Mouse (Mus musculus) left cerebral cortex, postnatal 25 days (tissue): Measurements from ENCODE around the gene Cntn4. TPM values are rescaled to one million over a fixed set of nuclear protein-coding genes. Genes with fewer than 3 reads are reported as not detected.

Experiments used
- DNase-seq, 2 experiments: peaks; one replicate each; pipeline ENCODE4 v3.0.0; 2022; ENCODE audit warnings: low spot score in 2 of 2, mixed read lengths in 1 of 2
- intact Hi-C: fragments of 180-260 bp; cut with DNase I; formaldehyde crosslinking; loops from one replicate; pipeline ENCODE4 v1.15.1; 2025
- total RNA-seq, 2 experiments: library from RNA; stranded (reverse); gene quantifications; 2 replicates each; pipeline ENCODE4 v1.2.3; 2021

Gene Cntn4
- total RNA-seq, 2 experiments from 2014 or later, result 48.1 to 59.1 TPM

- DNase-seq, result no peak
- intact Hi-C loops, result no loop called here
Observed at GRCm38 (mm10) chr6:106048878-106049277, 371.4 kb downstream of the Cntn4 start.

- DNase-seq, result peak; percentile 21 to 53
- intact Hi-C loops, result no loop called here
Observed at GRCm38 (mm10) chr6:106056123-106056522, 378.7 kb downstream of the Cntn4 start.

GRCm38 (mm10) chr6:106078071-106078603 is 400.7 kb downstream of the Cntn4 start:
- intact Hi-C loops, result no loop called here
- DNase-seq, result no peak

GRCm38 (mm10) chr6:106078629-106079028 is 401.2 kb downstream of the Cntn4 start:
- intact Hi-C loops, result no loop called here
- DNase-seq, result no peak

GRCm38 (mm10) chr6:106097856-106098255 is 420.4 kb downstream of the Cntn4 start:
- no peak for DNase-seq
- intact Hi-C loops, result no loop called here

GRCm38 (mm10) chr6:106118523-106119081 is 441.1 kb downstream of the Cntn4 start:
- DNase-seq, result peak; percentile 68 to 75
- intact Hi-C loops, result no loop called here

GRCm38 (mm10) chr6:106153530-106153929 is 476.1 kb downstream of the Cntn4 start:
- no peak for DNase-seq
- intact Hi-C loops, result no loop called here

- intact Hi-C loops, result no loop called here
Observed at GRCm38 (mm10) chr6:106155362-106155761, 477.9 kb downstream of the Cntn4 start.

GRCm38 (mm10) chr6:106177546-106177945 is 500.1 kb downstream of the Cntn4 start:
- intact Hi-C loops, result no loop called here
- peak in 1 of 2 experiments; percentile 68 for DNase-seq

More at GRCm38 (mm10) chr6:106155362-106155761, 477.9 kb downstream of the Cntn4 start:
- DNase-seq, result no peak

GRCm38 (mm10) chr6:106181596-106181995 is 504.1 kb downstream of the Cntn4 start:
- no peak for DNase-seq
- intact Hi-C loops, result no loop called here

- DNase-seq, result no peak
- intact Hi-C loops, result no loop called here
Observed at GRCm38 (mm10) chr6:106200974-106201373, 523.5 kb downstream of the Cntn4 start.

- DNase-seq, result no peak
- intact Hi-C loops, result no loop called here
Observed at GRCm38 (mm10) chr6:106207401-106207800, 529.9 kb downstream of the Cntn4 start.

- intact Hi-C loops, result no loop called here
- peak; percentile 19 to 75 for DNase-seq
Observed at GRCm38 (mm10) chr6:106213071-106213470, 535.6 kb downstream of the Cntn4 start.

- intact Hi-C loops, result no loop called here
- DNase-seq, result no peak
Observed at GRCm38 (mm10) chr6:106237046-106237948, 559.8 kb downstream of the Cntn4 start.

GRCm38 (mm10) chr6:106241553-106241952 is 564.1 kb downstream of the Cntn4 start:
- intact Hi-C loops, result no loop called here
- DNase-seq, result no peak

GRCm38 (mm10) chr6:106263396-106263795 is 585.9 kb downstream of the Cntn4 start:
- DNase-seq, result no peak
- intact Hi-C loops, result no loop called here

GRCm38 (mm10) chr6:106265487-106265886 is 588.0 kb downstream of the Cntn4 start:
- intact Hi-C loops, result no loop called here
- DNase-seq, result no peak

GRCm38 (mm10) chr6:106266304-106266703 is 588.8 kb downstream of the Cntn4 start:
- intact Hi-C loops, result no loop called here
- no peak for DNase-seq

- DNase-seq, result peak in 1 of 2 experiments; percentile 24
- intact Hi-C loops, result no loop called here
Observed at GRCm38 (mm10) chr6:106268723-106269122, 591.3 kb downstream of the Cntn4 start.

- no peak for DNase-seq
- intact Hi-C loops, result no loop called here
Observed at GRCm38 (mm10) chr6:106277139-106277538, 599.7 kb downstream of the Cntn4 start.

GRCm38 (mm10) chr6:106281621-106282020 is 604.2 kb downstream of the Cntn4 start:
- intact Hi-C loops, result no loop called here
- peak; percentile 26 to 73 for DNase-seq
